Mouse (Mus musculus) embryonic fibroblast, embryonic 13.5 days (primary cell): ENCODE measurements around the gene Nwd1.

Experiments
- CTCF ChIP-seq: IDR thresholded peaks from 2 replicates; pipeline ENCODE4 v1.5.1; 2011; ENCODE audit warnings: mild to moderate bottlenecking, control low read depth, low read length, moderate library complexity, borderline replicate concordance; ENCODE audit not compliant: insufficient read depth
- POLR2A ChIP-seq: IDR thresholded peaks from 2 replicates; pipeline ENCODE4 v1.6.1; 2011; ENCODE audit warnings: low read depth, mild to moderate bottlenecking, control low read depth, low read length, moderate library complexity

- TF ChIP-seq CTCF (no peak), POLR2A (no peak)
Measured at GRCm38 (mm10) chr8:72674184-72674583, 27.7 kb downstream of the Nwd1 start.
